Mouse (Mus musculus): ENCODE data around the gene Mypop. TPM values are rescaled to one million over a fixed set of nuclear protein-coding genes. Genes with fewer than 3 reads are reported as not detected.

Gene Mypop
- total RNA-seq (2021), result 10 to 100 TPM; 35.6 to 40.5 TPM
- long read RNA-seq, experiment 1, transcript Mypop-201 (3 exons, 2,173 nt), result major isoform, 12 of 20 reads
- long read RNA-seq, experiment 1, partial matches to known transcripts, result 7 of 20 reads
- long read RNA-seq, experiment 1, other reads (novel, unspliced or antisense), result 1 of 20 reads
- long read RNA-seq, experiment 2, transcript Mypop-201 (3 exons, 2,173 nt), result major isoform, 9 of 19 reads
- long read RNA-seq, experiment 2, partial matches to known transcripts, result 2 of 19 reads
- long read RNA-seq, experiment 2, other reads (novel, unspliced or antisense), result 7 of 19 reads

DNA sequence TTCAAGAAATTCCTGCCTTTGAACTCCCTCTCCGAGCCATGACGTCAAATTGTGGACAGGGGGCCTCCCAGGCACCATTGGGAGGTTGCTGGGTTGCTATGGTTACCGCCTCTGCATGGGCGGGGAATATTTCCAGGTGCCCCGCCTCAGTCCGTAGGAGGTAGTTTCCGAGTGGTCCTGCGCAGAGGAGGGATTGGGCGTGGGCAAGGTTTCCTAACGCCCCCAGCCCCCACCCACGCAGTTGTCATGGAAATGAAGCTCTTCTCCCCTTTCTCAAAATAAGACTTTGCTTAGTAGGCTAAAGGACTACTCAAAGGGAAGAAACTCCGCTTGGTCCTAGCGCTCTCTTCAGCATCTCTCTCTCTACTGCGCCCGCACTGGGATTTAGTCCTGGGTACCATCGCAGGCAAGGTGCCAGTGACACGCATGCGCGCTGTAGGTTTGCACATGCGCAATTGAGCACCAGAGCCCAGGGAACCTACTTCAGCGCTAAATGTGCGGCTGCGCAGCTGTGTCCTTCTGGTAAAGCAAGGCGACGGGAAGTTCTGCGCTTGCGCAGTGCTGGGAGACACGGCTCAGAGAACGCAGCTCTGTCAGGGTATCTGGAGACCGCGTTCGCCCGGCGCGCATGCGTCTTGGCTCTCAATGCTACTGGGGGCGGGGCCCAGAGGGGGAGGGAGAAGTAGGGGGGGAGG, at the start of gene Mypop:
Gene Mypop, plus strand, starts transcription at position 645 of the 695 bp plus-strand sequence.
- peak; percentile 100 for DNase-seq (ENCODE audit: low spot score in 2 of 2)

DNA sequence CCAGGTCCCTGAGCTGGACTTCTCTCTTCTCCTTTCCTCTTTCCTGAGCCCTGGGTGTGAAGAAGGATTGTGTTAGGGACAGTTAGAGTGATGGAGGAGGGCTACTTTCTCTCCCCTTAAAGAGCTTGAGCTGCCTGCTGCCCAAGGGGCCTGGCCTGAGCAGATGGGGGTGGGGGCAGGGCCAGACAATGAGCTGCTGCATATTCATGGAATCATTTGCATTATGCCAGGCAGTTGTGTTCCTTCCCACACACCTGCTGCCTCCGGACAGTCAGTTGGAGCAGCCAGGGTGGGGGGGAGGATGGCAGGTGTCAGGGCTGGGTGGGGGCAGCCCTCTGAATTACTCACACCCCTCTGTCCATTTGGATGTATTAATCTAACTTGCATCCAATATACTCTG, 48.7 kb upstream of the Mypop start:
- DNase-seq (ENCODE audit: low spot score in 2 of 2), result no peak

DNA sequence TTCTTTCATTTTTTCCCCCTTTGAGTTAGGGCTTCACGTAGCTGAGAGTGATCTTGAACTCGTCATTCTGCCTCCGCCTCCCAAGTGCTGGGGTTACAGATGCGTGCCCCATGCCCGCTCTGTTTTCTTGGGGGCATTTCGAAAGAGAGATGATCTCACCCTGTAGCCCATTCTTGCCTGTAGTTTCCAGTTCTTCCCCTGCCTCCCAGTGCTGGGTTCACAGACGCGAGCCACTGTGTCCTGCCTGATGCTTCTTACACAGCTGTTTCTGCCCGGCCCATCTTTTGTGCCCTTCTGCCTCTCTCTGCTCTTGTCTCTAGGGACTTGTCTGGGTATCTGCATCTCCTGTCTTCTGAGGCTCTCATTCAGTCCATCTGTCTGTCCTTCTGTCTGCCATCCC, 48.2 kb upstream of the Mypop start:
- DNase-seq (ENCODE audit: low spot score in 2 of 2), result no peak

DNA sequence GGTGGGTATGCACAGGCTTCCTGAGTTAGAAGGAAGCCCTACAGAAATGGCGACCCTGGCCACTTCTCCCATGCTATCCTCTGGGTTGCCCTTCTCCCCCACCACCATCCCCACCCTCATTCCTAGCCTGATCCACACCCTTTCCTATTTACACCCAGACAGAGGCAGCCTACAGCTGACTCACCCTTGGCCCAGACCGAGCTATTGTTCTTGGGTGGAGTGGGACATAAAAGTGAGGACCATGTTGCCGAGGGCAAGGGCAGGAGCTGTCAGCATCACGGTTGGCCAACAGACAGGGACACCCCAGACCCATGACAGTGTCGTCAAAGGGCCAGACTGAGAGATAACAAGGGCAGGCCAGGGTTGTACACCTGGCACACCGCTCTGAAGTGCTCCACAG, 42.9 kb upstream of the Mypop start:
- DNase-seq (ENCODE audit: low spot score in 2 of 2), result no peak

DNA sequence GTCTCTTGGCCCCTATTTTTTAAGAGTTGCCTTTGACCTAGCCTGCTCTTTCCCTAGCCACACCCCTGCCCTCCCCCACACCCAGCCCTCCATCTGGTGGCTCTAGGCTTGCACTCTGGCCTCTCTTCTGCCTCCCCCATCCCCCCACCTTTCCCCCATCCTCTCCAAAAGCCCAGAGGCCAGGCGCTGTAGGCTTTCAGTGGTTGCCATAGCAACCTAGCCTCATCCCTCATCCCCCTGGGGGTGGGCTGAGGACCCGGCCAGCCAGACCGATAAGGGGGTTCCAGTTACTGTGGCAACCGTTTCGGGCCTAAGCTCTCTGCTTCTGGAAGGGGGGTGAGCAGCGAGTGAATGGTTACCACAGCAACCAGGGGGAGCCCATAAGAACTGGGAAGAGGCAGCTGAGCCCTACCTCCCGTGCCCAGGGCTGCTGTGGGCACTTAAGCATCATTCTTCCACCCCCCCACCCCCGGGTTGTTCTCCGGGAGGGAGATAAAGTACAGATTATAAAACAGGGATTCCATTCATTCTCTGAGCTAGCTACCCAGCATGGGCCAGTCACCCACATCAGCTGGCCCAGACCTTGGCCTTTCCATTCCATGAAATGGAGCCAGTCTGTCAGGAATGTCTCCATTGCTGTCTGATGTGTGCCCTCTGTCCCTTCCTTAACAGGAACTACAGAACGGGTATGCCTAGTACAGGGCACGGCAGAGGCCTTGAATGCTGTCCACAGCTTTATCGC, 41.1 kb upstream of the Mypop start:
- peak in 1 of 2 experiments; percentile 60 for DNase-seq (ENCODE audit: low spot score in 2 of 2)

DNA sequence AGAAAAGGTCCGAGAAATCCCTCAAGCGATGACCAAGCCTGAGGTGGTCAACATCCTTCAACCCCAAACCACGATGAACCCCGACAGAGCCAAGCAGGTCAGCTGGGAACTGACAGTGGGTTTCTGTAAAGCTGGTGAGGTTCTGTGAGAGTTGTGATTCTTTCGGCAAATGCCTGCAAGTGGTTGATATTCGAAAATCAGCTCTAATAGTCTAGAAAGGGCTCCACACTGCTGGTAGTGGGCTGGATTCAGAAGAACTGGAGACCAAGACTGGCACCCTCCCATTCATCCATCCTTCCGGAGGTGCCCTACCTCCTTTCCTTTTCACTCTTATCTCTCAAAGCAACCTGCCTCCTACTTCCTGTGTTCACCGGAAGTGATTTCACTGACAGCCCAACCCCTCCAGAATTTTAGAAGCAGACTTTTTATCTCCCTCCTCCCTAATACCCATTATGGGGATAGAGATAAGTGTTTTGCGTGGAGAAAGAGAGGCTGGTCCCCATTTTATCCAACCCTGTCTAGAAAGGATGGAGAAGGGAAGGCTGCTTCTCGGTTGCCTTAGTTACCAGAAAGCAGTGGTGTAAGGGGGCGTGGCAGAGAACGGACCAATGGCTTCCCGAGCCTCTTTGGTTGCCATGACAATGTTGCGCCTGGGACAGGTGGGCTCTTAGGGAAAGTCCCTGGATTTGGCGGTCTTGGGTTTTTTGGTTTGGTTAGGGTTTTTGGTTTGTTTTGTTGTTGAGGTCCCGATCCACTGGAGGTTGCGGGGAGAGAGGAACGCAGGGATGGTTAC, 40.3 kb upstream of the Mypop start:
- no peak for DNase-seq (ENCODE audit: low spot score in 2 of 2)

DNA sequence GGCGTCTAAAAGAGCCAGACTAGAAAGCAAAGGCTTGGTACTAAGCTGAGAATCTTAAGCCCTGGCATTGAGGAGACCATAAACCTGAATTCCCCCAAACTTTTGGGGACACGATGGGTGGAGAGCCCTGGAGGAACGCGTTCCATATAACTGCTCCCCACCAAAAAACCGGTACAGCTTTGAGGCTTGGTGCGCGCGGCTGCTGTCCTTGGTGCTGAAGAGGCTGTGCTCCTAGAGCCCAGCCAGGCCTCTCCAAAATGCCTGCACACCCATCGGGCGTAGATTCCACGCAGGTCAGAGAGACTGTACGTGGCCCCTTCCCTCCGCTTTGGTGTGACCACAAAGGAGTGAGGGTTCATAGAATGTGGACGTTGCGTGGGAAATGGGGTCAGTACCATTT, 39.6 kb upstream of the Mypop start:
- no peak for DNase-seq (ENCODE audit: low spot score in 2 of 2)

DNA sequence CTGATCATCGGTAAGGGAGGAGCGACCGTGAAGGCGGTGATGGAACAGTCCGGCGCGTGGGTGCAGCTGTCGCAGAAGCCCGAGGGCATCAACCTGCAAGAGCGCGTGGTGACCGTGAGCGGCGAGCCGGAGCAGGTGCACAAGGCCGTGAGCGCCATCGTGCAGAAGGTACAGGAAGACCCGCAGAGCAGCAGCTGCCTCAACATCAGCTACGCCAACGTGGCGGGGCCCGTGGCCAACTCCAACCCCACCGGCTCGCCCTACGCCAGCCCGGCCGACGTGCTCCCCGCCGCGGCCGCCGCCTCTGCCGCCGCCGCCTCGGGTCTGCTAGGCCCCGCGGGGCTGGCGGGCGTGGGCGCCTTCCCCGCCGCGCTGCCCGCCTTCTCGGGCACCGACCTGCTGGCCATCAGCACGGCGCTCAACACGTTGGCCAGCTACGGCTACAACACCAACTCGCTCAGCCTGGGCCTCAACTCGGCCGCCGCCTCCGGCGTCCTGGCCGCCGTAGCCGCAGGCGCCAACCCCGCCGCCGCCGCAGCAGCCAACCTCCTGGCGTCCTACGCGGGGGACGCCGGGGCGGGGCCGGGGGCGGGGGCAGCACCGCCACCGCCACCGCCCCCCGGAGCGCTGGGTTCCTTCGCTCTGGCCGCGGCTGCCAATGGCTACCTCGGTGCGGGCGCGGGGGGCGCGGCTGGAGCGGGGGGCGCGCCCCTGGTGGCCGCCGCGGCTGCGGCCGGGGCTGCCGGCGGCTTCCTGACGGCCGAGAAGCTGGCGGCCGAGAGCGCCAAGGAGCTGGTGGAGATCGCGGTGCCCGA, 33.3 kb upstream of the Mypop start:
- DNase-seq (ENCODE audit: low spot score in 2 of 2), result peak in 1 of 2 experiments; percentile 65

DNA sequence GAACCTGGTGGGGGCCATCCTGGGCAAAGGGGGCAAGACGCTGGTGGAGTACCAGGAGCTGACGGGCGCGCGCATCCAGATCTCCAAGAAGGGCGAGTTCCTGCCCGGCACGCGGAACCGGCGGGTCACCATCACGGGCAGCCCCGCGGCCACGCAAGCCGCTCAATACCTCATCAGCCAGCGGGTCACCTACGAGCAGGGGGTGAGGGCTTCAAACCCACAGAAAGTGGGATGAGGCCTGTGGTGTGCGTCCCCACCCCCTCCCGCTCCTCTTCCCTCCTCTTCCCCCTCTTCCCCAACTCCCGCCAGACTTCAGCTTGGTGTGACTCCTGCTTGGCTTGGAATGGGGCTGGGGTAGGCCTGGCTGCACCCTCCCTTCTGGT, 32.7 kb upstream of the Mypop start:
- no peak for DNase-seq (ENCODE audit: low spot score in 2 of 2)

DNA sequence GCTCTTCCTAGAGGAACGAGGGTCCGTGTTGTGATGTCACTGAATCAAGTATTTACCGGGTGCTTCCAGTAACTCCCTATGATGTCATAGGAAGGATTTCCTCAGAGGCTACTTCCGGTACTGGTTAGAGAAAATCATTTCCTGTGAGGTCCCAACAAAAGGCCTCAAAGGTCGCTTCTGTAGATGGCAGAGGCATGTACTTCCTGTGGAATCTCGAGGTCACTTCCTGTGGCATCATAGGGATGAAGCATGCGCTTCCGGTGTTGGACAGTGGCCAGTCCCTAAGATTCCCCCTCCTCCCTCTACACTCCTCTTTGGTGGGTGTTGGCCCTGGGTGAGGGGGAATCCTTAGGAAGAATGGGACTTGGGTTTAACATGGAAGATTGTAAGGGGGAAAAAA, 31.6 kb upstream of the Mypop start:
- no peak for DNase-seq (ENCODE audit: low spot score in 2 of 2)

DNA sequence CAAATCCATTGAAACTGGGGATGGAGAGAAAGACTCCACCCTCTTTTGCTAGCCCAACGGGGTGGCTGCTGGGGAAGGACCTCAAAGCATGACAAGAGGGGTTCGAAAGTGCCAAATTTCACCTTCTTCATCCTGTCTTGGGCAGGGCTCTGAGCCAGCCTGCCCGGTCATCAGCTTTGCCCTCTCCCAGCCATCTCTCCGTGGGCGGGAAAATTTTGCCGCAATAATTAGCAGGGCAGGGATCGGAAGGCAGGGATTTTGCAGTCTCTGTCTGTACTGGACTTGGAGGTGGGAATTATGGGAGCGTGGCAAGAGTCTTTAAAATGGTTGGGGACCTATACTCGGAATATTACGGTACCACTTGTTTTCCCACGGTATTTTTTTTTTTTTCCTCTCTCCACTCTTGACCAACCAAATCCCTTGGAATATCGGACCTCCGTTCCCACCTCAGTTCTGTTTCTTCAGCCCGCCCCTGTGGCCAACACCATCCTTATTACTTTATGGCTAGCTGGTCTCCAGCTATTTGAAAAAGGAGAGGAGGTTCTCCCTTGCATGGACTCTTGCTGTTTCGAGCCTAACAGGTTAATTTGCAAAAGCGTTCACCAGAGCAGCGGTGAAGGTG, 28.8 kb upstream of the Mypop start:
- no peak for DNase-seq (ENCODE audit: low spot score in 2 of 2)

DNA sequence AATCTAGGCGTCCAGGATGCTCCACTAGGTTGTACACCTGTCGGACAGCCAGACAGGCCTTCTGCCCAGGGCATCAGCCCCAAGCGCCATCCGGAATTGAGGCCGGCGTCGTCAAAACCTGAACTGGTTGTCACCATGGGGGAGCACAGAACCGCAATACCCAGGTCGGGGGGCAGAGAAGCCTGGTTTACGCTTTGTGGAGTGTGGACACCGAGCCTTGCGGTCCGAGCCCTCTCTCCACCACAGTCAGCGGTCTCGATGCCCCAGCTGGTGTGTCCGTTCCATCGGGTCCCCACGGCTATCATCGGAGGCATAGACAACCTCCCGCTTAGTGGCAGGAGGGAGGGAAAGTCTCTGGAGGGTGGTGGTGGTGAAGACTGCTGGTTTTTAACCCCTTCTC, 28.2 kb upstream of the Mypop start:
- no peak for DNase-seq (ENCODE audit: low spot score in 2 of 2)

DNA sequence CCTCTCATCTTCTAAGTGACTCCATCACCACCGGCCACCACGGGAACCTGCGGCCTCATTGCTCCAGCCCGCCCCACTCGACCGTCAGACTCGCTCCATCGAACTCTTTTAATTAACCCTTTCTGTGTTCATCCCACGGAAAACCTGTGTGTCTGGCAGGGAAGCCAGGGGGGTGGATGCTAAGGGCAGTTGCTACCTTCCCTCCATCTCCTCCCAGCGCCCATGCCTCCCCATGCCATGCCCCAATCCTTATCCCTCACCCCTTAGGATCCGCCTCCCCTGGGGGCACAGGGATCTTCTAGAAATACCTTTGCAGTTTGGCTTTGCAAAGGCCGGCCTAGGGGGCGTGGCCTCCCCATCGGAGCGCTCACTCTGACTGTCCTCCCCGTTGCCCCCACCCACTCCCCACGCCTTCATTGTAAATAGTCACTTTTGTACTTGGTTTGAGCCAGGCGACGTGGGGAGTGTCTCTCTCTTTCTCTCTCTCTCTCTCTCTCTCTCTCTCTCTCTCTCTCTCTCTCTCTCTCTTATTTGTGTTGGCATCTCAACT, 27.7 kb upstream of the Mypop start:
- no peak for DNase-seq (ENCODE audit: low spot score in 2 of 2)

DNA sequence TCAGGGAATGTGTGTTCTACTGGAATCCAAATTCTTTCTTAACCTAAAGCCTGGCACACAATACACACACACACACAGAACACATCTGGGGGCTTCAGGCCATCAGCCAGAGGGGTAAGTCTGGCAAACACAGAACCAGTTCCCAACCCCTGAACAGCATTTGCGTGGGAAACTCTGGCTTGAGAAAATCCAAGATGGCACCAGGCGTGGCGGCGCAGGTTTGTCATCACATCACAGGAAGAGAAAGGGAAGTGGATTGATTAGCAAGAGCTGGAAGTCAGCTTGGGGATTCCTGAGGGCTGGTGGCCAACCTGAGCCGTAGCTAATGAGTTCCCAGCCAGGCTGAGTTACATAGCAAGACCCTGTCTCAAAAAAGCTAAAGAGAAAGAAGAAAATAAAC, 25.7 kb upstream of the Mypop start:
- no peak for DNase-seq (ENCODE audit: low spot score in 2 of 2)

DNA sequence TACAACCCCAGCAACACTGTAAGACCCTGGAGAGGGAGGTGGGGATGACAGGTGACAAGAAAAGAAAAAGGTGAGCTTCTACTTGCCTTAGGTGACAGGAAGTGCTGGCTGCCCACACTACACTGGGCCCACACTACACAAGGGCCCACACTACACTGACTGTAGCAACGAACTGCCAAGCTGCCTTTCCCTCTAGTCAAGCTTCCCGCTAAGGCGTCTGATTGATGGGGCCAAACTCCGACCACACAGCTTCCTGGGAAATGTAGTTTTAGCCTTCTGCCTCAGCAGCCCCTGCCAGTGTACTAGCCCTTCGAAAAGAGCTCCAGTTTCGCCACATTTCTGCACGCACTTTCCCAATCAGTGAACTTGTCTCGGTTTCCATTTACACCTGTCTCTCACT, 23.4 kb upstream of the Mypop start:
- no peak for DNase-seq (ENCODE audit: low spot score in 2 of 2)

DNA sequence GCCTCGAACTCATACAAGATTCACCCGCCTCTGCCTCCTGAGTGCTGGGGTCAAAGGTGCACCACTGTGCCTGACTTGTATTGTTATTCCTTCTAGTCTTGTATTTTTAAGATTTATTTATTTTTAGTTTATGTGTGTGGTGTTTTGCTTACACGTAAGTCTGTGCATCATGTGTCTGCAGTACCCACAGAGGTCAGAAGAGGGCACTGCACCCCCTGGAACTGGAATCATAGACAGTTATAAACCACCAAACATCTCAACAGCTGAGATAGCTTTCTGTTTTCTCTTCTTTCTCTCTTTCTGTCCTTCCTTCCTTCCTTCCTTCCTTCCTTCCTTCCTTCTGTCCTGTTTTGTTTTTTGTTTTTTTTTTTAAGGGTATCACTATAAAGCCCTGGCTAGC, 20.1 kb upstream of the Mypop start:
- no peak for DNase-seq (ENCODE audit: low spot score in 2 of 2)

DNA sequence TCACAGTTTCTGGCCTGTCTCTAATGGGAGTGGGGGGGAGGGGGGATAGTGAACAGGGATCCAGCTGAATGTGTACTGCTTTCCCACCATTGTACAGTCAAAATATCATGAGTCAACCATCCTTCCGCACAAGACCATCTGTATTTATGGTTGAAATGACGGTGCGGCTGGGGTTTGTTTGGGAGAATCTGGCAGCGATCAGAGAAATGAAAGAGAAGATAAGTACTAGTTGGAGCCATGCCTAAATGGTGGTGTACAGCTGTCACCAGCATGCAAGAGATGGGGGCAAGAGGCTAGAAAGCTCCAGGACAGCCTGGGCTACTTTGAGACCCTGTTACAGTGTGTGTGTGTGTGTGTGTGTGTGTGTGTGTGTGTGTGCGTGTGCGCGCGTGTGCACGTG, 12.7 kb upstream of the Mypop start:
- peak in 1 of 2 experiments; percentile 68 for DNase-seq (ENCODE audit: low spot score in 2 of 2)

DNA sequence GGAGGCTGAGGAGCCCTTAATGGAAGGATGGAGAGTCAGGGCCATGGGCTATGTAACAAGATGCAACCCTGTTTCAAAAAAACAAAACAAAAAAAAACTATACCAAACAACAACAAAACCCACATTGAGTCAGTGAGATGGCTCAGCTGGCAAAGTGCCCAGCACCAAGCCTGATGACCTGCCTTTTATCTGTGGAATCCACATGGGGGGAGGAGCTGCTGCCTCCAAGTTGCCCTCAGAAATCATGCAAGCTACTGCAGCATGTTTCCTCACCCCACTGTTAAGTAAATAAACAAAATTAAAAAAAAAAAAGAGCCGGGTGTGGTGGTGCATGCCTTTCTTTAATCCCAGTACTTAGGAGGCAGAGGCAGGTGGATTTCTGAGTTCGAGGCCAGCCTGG, 4.5 kb upstream of the Mypop start:
- DNase-seq (ENCODE audit: low spot score in 2 of 2), result no peak

DNA sequence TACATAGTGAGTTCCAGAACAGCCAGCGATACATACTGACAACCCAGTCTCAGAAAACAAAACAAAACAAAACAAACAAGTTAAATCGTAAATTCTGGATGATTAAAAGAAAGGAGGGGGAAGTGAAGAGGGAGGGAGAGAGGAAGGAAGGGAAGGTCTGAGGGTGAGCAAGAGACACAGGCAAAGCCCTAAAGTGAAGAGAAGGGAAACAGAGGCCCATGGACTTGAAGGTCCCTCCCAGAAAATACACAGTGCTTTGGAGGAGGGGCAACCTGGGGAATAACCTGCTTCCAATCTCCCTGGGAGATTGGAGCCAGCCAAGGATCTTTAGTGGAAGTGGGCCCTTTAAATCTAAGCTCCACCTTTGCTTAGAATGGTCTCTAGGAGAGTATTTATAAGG, 3.9 kb upstream of the Mypop start, which contains the start of gene Nanos2:
Gene Nanos2, plus strand, starts transcription at position 301 of the 400 bp plus-strand sequence.
- no peak for DNase-seq (ENCODE audit: low spot score in 2 of 2)

DNA sequence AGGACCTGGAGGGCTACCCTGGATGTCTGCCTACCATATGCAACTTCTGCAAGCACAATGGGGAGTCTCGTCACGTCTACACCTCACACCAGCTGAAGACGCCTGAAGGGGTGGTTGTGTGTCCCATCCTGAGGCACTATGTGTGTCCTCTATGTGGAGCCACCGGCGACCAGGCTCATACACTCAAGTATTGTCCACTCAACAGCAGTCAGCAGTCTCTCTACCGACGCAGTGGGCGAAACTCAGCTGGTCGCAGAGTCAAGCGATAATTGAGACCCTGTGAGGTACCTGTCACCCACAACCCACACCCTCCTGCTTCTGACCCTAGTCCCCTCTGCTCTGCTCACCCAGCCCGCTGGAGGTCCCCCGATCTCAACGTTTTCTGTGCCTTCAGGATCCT, 3.3 kb upstream of the Mypop start:
- no peak for DNase-seq (ENCODE audit: low spot score in 2 of 2)
